10 mouse cellular contexts compared by ENCODE assay signal in genomic region chr6:72565506-72565905, GRCm38 (mm10). TPM values are rescaled to one million over a fixed set of nuclear protein-coding genes. Genes with fewer than 3 reads are reported as not detected.
DNase-seq lines count a peak whose midpoint lies in the region; ATAC-seq and TF ChIP-seq lines count a peak whose summit lies in the region.
"Had no signal": no experiment of that assay in that cellular context is flagged by ENCODE, and none has a peak within 500 bp of the region (broad histone marks: within the 10 kb centered on the region; RNA-seq: fewer than 3 reads in every experiment).

No protein-coding gene starts in this region.

- H3K27me3 ChIP-seq in forebrain, embryonic 10.5 days (ENCODE audit: poor library complexity, severe bottlenecking) = no peaks in the 10 kb centered on the region
- H3K27me3 ChIP-seq in forebrain, embryonic 15.5 days = no peaks in the 10 kb centered on the region
- H3K27me3 ChIP-seq in liver, postnatal 0 days (ENCODE audit: insufficient read depth, low read length) = no peaks in the 10 kb centered on the region
- no peaks in the 10 kb centered on the region for H3K27me3 ChIP-seq in intestine, embryonic 15.5 days (replicated peaks)
- no peaks in the 10 kb centered on the region for H3K27me3 ChIP-seq in neural tube, embryonic 14.5 days (ENCODE audit: control insufficient read depth, insufficient read depth, low read length)
- H3K27me3 ChIP-seq: embryonic facial prominence, embryonic 13.5 days had no signal

- TF ChIP-seq CTCF in liver, postnatal 0 days (IDR thresholded peaks at IDR 0.05; ENCODE audit: low read depth) = no peak

- no peak overlapping the region; the same call in 1 of the 2 replicates for H3K4me2 ChIP-seq in forebrain, embryonic 15.5 days (replicated peaks)
- H3K4me2 ChIP-seq in liver, postnatal 0 days (ENCODE audit: low read depth, low read length) = no peak overlapping the region
- H3K4me2 ChIP-seq in intestine, embryonic 15.5 days (replicated peaks) = peak overlapping the region; percentile 22; the same call in 1 of the 2 replicates
- no peak overlapping the region for H3K4me2 ChIP-seq in neural tube, embryonic 14.5 days (ENCODE audit: low read depth, low read length)
- H3K4me2 ChIP-seq: embryonic facial prominence, embryonic 13.5 days had no signal

- peaks cover 6% of the 10 kb centered on the region; the same call in 1 of the 2 replicates for H3K36me3 ChIP-seq in forebrain, embryonic 10.5 days (replicated peaks)
- H3K36me3 ChIP-seq in forebrain, embryonic 15.5 days = peaks cover 5% of the 10 kb centered on the region; the same call in 1 of the 2 replicates
- H3K36me3 ChIP-seq in liver, postnatal 0 days (replicated peaks; ENCODE audit: insufficient read depth, low read length) = no peaks in the 10 kb centered on the region; the same call in 1 of the 2 replicates
- H3K36me3 ChIP-seq in intestine, embryonic 15.5 days = no peaks in the 10 kb centered on the region
- no peaks in the 10 kb centered on the region for H3K36me3 ChIP-seq in neural tube, embryonic 14.5 days (ENCODE audit: control insufficient read depth, insufficient read depth, low read length)

- no peak for ATAC-seq in forebrain, embryonic 15.5 days (replicated peaks)
- 0 out of 2 replicates have a peak, but pooled peaks have one; percentile 6 for ATAC-seq in liver, postnatal 0 days
- peak; percentile 68 for ATAC-seq in intestine, embryonic 15.5 days
- peak; percentile 38 for ATAC-seq in neural tube, embryonic 14.5 days (ENCODE audit: low read depth)

- no peak for DNase-seq in forebrain, embryonic 10.5 days (ENCODE audit: extremely low spot score, low spot score)
- no peak for DNase-seq in liver, postnatal 0 days
- DNase-seq in liver (no peak), adipocyte (ENCODE audit: low spot score) (no peak)
- DNase-seq in cerebellum, postnatal 25 days = no peak

- H3K4me3 ChIP-seq in forebrain, embryonic 10.5 days = no peak overlapping the region
- H3K4me3 ChIP-seq in forebrain, embryonic 15.5 days = no peak overlapping the region
- H3K4me3 ChIP-seq in liver, postnatal 0 days (ENCODE audit: low read depth, low read length) = no peak overlapping the region
- H3K4me3 ChIP-seq in intestine, embryonic 15.5 days (replicated peaks) = no peak overlapping the region
- H3K4me3 ChIP-seq in neural tube, embryonic 14.5 days (ENCODE audit: low read depth, low read length) = no peak overlapping the region
- H3K4me3 ChIP-seq: embryonic facial prominence, embryonic 13.5 days had no signal

- peak overlapping the region; percentile 68 for H3K27ac ChIP-seq in forebrain, embryonic 10.5 days
- no peak overlapping the region for H3K27ac ChIP-seq in forebrain, embryonic 15.5 days (replicated peaks)
- no peak overlapping the region for H3K27ac ChIP-seq in liver, postnatal 0 days (ENCODE audit: low read depth)
- H3K27ac ChIP-seq in intestine, embryonic 15.5 days = 0 out of 2 replicates have a peak overlapping the region, but pooled peaks have one; percentile 27
- H3K27ac ChIP-seq in neural tube, embryonic 14.5 days (ENCODE audit: low read depth, low read length) = no peak overlapping the region
- H3K27ac ChIP-seq: embryonic facial prominence, embryonic 13.5 days had no signal

- H3K9me3 ChIP-seq in forebrain, embryonic 10.5 days = no peaks in the 10 kb centered on the region
- no peaks in the 10 kb centered on the region for H3K9me3 ChIP-seq in forebrain, embryonic 15.5 days
- H3K9me3 ChIP-seq in liver, postnatal 0 days (ENCODE audit: low read length) = no peaks in the 10 kb centered on the region
- H3K9me3 ChIP-seq in intestine, embryonic 15.5 days = no peaks in the 10 kb centered on the region
- no peaks in the 10 kb centered on the region for H3K9me3 ChIP-seq in neural tube, embryonic 14.5 days (ENCODE audit: control insufficient read depth, low read length)
- H3K9me3 ChIP-seq: embryonic facial prominence, embryonic 13.5 days; G1E had no signal

- TF ChIP-seq EP300 in liver, postnatal 0 days (IDR thresholded peaks at IDR 0.05; ENCODE audit: low read depth) = no peak

- no peak overlapping the region for H3K9ac ChIP-seq in forebrain, embryonic 15.5 days (replicated peaks)
- H3K9ac ChIP-seq in liver, postnatal 0 days (replicated peaks) = no peak overlapping the region
- H3K9ac ChIP-seq in intestine, embryonic 15.5 days = no peak overlapping the region
- H3K9ac ChIP-seq in neural tube, embryonic 14.5 days (replicated peaks; ENCODE audit: low read depth, low read length) = no peak overlapping the region
- H3K9ac ChIP-seq: embryonic facial prominence, embryonic 13.5 days had no signal

- 74% methylated on average over 7 of the region's 7 CpGs for WGBS in forebrain, embryonic 10.5 days
- WGBS in forebrain, embryonic 15.5 days = 74% methylated on average over 7 of the region's 7 CpGs
- 55% methylated on average over 7 of the region's 7 CpGs for WGBS in liver, postnatal 0 days (ENCODE audit: insufficient replicate concordance)
- 74% methylated on average over 7 of the region's 7 CpGs for WGBS in intestine, embryonic 15.5 days
- 80% methylated on average over 7 of the region's 7 CpGs for WGBS in neural tube, embryonic 14.5 days

- H3K4me1 ChIP-seq in forebrain, embryonic 10.5 days = peaks cover 20% of the 10 kb centered on the region
- no peaks in the 10 kb centered on the region for H3K4me1 ChIP-seq in forebrain, embryonic 15.5 days
- H3K4me1 ChIP-seq in liver, postnatal 0 days (ENCODE audit: insufficient read depth) = no peaks in the 10 kb centered on the region; the same call in 1 of the 2 replicates
- peaks cover 6% of the 10 kb centered on the region for H3K4me1 ChIP-seq in intestine, embryonic 15.5 days (replicated peaks)
- H3K4me1 ChIP-seq in neural tube, embryonic 14.5 days (ENCODE audit: control insufficient read depth, insufficient read depth, low read length) = no peaks in the 10 kb centered on the region

RNA-seq across cellular contexts. Expression of gene Capg, which starts 21.3 kb away (rescaled TPM):
- polyA plus RNA-seq in forebrain, embryonic 10.5 days (2016; fragmentation: Nextera tagmentation; extraction: Ambion mirVana) = 8.9 and 10.5 TPM in 2 replicates
- polyA plus RNA-seq in forebrain, embryonic 15.5 days (2015; fragmentation: Nextera tagmentation; extraction: Ambion mirVana) = 3.5 and 4.8 TPM in 2 replicates
- 20.0 and 22.8 TPM in 2 replicates for polyA plus RNA-seq in liver, postnatal 0 days (2015; fragmentation: Nextera tagmentation; extraction: Ambion mirVana)
- 33.5 and 36.0 TPM in 2 replicates for polyA plus RNA-seq in intestine, embryonic 15.5 days (2015; fragmentation: Nextera tagmentation; extraction: Ambion mirVana)
- 3.4 and 9.0 TPM in 2 replicates for polyA plus RNA-seq in neural tube, embryonic 14.5 days (2014; fragmentation: Nextera tagmentation; extraction: Ambion mirVana)

RNA-seq across cellular contexts. Expression of gene Elmod3, which starts 32.7 kb away (rescaled TPM):
- 12.5 and 13.7 TPM in 2 replicates for polyA plus RNA-seq in forebrain, embryonic 10.5 days (2016; fragmentation: Nextera tagmentation; extraction: Ambion mirVana)
- 15.6 and 16.0 TPM in 2 replicates for polyA plus RNA-seq in forebrain, embryonic 15.5 days (2015; fragmentation: Nextera tagmentation; extraction: Ambion mirVana)
- 4.0 and 5.2 TPM in 2 replicates for polyA plus RNA-seq in liver, postnatal 0 days (2015; fragmentation: Nextera tagmentation; extraction: Ambion mirVana)
- polyA plus RNA-seq in intestine, embryonic 15.5 days (2015; fragmentation: Nextera tagmentation; extraction: Ambion mirVana) = 13.9 and 14.3 TPM in 2 replicates
- polyA plus RNA-seq in neural tube, embryonic 14.5 days (2014; fragmentation: Nextera tagmentation; extraction: Ambion mirVana) = 17.6 and 17.8 TPM in 2 replicates

RNA-seq across cellular contexts. Expression of gene Retsat, which starts 32.8 kb away (rescaled TPM):
- 8.1 and 8.3 TPM in 2 replicates for polyA plus RNA-seq in forebrain, embryonic 10.5 days (2016; fragmentation: Nextera tagmentation; extraction: Ambion mirVana)
- 4.1 and 5.3 TPM in 2 replicates for polyA plus RNA-seq in forebrain, embryonic 15.5 days (2015; fragmentation: Nextera tagmentation; extraction: Ambion mirVana)
- 90.4 and 109 TPM in 2 replicates for polyA plus RNA-seq in liver, postnatal 0 days (2015; fragmentation: Nextera tagmentation; extraction: Ambion mirVana)
- 29.7 and 31.6 TPM in 2 replicates for polyA plus RNA-seq in intestine, embryonic 15.5 days (2015; fragmentation: Nextera tagmentation; extraction: Ambion mirVana)
- polyA plus RNA-seq in neural tube, embryonic 14.5 days (2014; fragmentation: Nextera tagmentation; extraction: Ambion mirVana) = 3.9 and 5.5 TPM in 2 replicates

RNA-seq across cellular contexts. Expression of gene Sh2d6, which starts 44.0 kb away (rescaled TPM):
- 0.11 and 0.30 TPM in 2 replicates for polyA plus RNA-seq in forebrain, embryonic 10.5 days (2016; fragmentation: Nextera tagmentation; extraction: Ambion mirVana)
- polyA plus RNA-seq in forebrain, embryonic 15.5 days (2015; fragmentation: Nextera tagmentation; extraction: Ambion mirVana) = 0.37 and 0.55 TPM in 2 replicates
- polyA plus RNA-seq in liver, postnatal 0 days (2015; fragmentation: Nextera tagmentation; extraction: Ambion mirVana) = not detected in 2 replicates
- polyA plus RNA-seq in intestine, embryonic 15.5 days (2015; fragmentation: Nextera tagmentation; extraction: Ambion mirVana) = 0.16 TPM in 1 of 2 replicates, not detected in the other
- 0.22 and 1.2 TPM in 2 replicates for polyA plus RNA-seq in neural tube, embryonic 14.5 days (2014; fragmentation: Nextera tagmentation; extraction: Ambion mirVana)
- polyA plus RNA-seq: G1E had no signal

RNA-seq across cellular contexts. Expression of gene Tgoln1, which starts 51.3 kb away (rescaled TPM):
- 28.6 and 28.7 TPM in 2 replicates for polyA plus RNA-seq in forebrain, embryonic 10.5 days (2016; fragmentation: Nextera tagmentation; extraction: Ambion mirVana)
- polyA plus RNA-seq in forebrain, embryonic 15.5 days (2015; fragmentation: Nextera tagmentation; extraction: Ambion mirVana) = 31.5 and 33.5 TPM in 2 replicates
- 21.5 and 23.2 TPM in 2 replicates for polyA plus RNA-seq in liver, postnatal 0 days (2015; fragmentation: Nextera tagmentation; extraction: Ambion mirVana)
- polyA plus RNA-seq in intestine, embryonic 15.5 days (2015; fragmentation: Nextera tagmentation; extraction: Ambion mirVana) = 42.2 and 43.3 TPM in 2 replicates
- 42.1 and 50.3 TPM in 2 replicates for polyA plus RNA-seq in neural tube, embryonic 14.5 days (2014; fragmentation: Nextera tagmentation; extraction: Ambion mirVana)

Comparison
In these comparisons a context has a peak if more than half of its experiments do, and no peak if none do; other contexts are left out.
1. H3K27ac ChIP-seq: peak in forebrain, embryonic 10.5 days (single experiment) and intestine, embryonic 15.5 days (single experiment); none in forebrain, embryonic 15.5 days (single experiment), liver, postnatal 0 days (single experiment) and neural tube, embryonic 14.5 days (single experiment).